Mouse (Mus musculus) cerebellum, adult 9-10 months (tissue): ENCODE data around the gene Vrtn.
A peak's percentile ranks its signal among the peaks of the same experiment; 100 is the strongest.

Experiments used
- DNase-seq: peaks from one replicate; pipeline ENCODE4 v3.0.0; 2022

Vrtn gene

DNA sequence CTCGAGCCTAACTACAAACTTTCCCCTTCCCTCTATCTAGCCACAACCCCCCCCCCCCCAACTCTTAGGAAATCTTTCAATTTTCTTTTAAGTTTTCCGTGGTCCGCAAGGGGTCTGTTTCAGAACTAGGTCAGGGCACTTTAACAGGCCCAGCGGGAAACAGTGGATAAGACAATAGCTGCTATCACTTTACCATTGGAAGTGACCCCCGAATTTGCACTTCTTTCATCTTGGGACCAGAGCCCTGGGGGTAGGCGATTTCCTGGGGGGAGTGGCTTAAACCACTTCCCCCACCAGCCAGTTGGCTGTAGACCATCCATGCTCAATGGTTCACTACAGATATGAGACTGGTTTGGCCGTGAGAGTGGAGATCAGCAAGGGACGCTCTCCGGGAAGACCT, at the start of gene Vrtn:
TSS of gene Vrtn (plus strand) at position 366 of the 400 bp plus-strand sequence.
- no peak for DNase-seq

DNA sequence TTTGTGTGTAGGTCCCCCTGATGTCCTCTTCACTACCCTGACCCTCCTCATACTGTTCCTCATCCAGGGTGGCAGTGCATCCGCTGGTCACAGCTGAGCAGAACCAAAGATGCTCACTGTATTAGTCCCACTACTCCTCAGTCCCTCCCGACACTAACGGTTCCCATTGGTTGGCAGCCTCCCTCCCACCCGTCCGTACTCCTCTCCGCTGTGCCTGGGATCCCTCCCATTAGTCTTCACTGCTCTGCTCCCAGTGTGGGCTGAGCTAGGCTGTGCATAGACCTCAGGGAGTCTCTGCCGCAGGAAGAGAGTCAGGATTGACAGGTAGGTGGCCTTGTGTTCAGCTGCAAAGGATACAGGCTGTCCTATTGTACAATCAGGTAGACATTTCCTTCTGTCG, 42.5 kb upstream of the Vrtn start:
- no peak for DNase-seq

DNA sequence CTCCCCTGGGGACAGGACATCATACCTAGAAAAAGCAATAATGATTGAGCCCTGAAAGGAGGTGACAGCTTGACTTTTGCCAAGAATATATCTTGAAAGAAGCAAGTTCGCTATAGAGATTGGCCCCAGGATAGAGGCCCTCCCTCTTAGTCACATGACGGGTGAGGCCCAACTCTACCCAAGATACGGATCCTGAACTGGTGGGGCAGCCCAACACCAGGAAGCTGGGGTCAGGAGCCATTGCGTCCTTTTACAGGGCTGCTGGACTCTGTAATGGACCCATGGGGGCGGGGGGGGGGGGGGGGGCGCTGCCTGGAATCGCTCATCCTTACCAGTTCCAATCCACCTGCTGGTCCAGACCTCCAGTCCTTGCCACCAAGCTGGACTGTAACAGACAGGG, 36.8 kb upstream of the Vrtn start:
- DNase-seq = no peak

DNA sequence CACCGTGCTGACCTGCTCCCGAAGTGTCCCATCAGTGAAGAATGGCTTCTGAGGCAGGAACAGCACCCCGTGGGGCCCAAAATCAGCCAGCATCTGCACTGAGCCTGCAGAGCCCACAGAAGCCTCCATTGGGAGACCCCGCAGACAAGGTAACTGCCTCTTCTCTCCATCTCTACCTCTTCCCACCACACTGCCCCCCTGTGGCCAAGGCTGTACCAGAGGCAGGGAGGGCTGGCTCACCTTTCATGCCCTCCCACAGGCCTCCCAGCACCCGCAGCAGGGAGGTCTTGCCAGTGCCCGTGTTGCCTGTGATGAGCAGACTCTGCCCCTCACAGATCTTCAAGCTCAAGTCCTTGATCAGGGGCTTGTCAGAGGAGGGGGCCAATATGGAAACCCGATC, 35.0 kb upstream of the Vrtn start:
- DNase-seq = no peak

DNA sequence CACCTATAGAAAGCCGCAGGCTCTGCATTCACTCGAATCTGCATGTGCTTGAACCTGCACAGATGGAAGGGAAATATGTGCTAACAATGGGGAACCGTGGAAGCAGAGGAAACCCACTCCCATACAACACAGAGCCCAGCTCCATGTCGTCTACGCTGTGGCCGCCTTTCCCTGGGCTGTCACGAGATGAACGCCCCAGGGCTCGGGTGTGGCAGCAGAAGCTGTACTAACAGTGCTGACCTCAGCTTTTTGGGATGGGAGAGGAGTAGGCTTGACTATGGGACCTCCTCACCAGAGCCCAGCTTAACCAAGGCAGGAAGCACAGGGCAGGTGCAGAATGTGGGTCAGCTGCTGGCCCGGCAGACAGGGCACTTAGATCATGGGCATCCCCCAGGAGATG, 29.1 kb upstream of the Vrtn start:
- DNase-seq = no peak

DNA sequence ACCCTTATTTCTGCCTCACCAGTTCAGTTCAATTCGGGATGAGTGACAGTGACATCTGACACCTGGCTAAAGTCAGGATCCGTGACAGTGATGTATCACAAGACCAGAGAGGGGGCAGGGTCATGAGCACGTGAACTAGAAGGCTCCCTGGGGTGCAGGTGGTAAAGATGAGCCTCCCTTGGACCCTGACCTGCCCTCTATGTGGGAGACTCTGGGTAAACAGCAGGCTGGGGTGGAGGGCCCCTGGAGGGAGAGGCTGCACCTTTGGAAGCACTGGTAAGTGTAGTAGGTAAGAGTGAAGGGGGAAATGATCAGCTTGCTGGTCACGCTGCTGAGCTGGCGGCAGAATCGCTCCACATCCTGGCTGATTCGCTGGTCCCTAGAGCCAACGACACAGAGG, 28.3 kb upstream of the Vrtn start:
- DNase-seq = no peak

DNA sequence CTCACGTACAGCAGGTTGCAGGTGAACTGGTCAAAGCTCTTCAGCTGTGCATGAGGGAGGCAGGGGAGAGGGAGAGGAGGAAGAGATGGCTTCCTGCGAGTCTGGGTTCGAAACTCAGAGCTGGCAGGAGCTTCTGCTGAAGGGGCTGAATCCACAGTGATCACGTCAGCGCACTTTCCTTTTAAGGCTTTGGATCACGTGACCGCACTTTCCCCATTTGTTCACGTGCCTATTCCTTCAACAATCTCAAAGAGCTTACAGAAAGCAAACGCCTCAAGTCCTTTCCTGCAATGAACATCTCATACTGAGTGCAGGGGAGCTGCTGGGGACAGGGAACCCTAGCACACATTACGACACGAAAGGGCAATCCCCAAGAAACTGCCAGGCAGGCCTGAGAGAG, 26.8 kb upstream of the Vrtn start:
- DNase-seq = no peak

DNA sequence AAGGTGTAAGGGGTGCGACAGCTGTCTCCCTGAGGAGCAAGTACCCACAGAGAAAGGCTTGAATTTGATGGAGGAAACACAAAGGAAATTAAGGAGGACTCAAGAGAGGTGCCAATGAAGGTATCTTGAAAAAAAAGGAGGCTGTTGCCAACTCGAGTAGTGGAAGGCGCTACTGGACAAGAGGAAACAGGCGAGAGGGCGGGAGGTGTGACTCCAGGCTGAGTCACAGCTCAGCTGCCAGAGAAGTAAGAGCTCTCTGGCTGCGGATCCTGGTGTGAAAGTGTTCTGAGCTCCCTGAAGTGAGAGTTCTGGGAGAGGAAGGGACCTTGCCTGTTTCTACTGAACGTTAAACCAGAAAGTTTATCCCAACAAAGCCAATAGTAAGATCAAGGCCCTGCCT, 26.3 kb upstream of the Vrtn start:
- no peak for DNase-seq

DNA sequence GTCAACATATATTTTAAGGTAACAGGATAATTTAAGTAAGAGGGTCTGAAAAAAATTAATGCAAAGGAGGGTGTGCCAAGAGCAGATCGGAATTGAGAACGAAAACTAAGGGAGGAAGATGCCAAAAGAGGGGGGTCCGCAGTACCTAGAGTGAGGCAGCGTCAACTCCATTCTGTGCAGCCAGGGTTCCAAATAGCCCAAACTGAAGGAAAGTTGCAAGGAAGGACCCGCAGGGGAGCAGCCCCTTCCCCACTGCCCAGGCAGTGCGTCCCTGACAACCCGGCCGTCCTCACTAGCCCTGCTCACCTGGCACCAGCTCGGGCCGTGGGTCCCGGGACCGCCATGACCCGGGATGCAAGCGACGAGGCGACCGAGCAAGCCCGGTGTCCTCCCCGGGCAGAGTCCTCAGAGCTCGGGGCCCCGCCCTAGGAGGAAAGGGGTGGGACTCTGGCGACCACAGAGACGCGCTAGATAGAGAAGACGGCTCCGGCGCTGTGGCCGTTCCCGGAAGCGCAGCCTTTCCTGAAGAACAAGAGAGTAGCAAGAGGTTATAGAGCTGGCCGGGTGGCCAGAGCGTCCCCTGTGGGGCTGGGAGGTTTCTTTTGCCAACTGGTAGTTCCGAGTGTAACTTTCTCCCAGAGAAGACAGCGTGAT, 23.7 kb upstream of the Vrtn start, which contains the start of gene Abcd4:
TSS of gene Abcd4 (minus strand) at position 437 of the 654 bp plus-strand sequence.
- peak; percentile 96 for DNase-seq

DNA sequence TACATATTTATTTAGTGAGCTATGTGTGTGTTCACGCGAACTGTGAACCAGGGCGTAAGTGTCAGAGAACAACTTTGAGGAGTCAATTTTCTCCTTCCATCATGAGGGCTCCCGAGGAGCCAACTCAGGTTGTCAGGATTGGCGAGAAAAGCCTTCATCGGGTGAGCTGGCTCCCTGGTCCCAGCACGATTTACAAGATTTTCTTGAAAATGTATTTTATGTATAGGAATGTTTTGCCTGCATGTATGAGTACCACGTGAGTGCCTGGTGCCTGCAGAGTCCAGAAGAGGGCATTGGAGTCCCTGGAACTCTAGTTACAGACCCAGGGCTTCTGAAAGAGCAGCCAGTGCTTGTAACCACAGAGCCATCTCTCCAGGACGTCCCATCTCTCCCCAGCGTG, 23.2 kb upstream of the Vrtn start:
- no peak for DNase-seq

DNA sequence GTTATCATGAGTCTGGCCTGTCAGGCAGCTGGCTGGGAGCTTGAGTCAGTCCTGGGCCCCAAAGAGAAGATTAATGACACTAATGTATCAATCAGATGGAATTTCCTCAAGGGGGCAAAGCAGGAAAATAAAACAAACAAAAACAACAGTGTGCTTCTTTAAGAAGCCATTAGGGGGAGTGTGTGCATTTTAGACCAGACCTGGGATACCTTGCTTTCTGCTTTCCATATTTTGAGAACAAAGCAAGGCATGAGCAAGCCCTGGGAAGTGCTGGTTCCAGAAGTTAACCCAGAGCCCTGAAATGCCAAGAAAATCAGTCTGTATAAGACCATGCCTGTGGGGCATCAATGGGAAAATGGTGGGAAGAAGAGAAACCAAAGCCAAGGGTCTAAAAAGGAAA, 19.8 kb upstream of the Vrtn start:
- peak; percentile 51 for DNase-seq

DNA sequence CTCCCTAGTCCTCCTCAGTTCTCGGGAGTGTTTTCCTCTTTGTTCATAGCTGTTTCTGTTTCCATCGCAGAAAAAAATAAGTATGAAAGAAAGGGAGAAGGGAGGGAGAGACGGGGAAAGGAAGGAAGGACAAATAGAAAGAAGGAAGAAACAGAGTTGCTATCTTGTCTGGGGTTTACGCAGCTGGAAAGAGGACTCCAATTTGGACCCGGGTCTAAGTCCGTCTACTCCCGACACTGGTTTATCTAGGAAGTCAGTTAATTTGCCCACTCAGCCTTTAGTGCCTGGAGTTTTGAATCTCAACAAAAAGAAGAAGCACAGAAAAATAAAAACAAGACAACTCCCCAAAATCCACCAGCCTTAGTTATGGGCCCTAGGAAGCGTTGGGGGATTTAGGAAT, 16.2 kb upstream of the Vrtn start:
- DNase-seq = no peak

DNA sequence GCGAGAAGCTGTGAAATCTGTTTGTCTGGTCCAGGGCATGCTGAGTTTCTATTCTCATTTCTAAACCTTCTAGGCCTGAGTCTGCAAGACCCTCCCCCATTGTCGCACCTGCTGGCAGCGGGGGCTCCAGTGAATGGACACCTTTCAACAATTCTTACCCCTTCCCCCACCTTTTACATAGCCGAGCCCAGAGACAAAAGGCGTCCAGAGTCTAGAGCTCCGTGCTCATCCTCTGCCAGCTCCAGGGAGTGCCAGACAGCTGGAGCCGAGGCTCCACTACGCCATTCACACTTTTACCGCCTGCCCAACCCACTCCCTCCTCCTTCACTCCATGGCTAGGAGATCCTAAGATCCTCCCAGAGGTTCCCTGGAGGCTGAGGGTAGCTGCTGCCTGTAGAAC, 15.7 kb upstream of the Vrtn start:
- DNase-seq = no peak

DNA sequence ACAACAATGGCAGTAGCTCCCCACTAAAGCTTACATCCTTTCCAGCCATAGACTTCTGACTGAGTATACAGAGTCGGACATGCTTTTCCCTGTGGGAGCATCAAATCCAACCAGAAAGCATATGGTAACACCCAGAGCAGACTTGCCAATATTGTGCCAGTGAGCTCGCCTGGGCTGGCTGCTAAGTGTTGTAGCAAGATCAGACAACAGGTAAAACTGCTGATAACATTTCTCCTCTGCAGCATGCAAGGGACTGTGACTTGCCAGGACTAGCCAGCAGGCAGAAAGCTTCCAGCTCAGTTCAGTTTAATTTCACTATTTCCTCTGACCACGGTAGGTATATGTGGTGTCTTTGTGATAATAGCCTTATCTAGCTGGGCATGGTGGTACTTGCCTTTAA, 9.0 kb upstream of the Vrtn start:
- no peak for DNase-seq

DNA sequence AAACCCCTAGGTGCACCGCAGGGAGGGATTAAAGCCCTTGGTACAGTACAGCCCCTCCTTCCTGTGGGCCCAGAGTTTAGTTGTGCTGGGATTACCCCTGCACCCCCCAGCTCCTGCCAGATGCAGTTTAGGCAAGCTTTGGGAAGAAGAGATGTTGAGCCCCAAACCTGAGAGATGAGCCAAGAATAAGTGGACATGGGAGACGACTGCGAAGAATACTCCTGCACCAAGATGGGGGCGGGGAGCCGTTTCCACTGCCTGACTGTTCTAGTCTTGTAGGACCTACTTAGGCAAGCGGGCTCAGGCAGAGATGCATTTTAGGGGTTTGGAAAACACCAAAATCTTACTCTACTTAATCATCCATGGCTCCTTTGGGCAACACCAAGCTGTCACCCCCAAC, 566 bp upstream of the Vrtn start:
- DNase-seq = no peak

DNA sequence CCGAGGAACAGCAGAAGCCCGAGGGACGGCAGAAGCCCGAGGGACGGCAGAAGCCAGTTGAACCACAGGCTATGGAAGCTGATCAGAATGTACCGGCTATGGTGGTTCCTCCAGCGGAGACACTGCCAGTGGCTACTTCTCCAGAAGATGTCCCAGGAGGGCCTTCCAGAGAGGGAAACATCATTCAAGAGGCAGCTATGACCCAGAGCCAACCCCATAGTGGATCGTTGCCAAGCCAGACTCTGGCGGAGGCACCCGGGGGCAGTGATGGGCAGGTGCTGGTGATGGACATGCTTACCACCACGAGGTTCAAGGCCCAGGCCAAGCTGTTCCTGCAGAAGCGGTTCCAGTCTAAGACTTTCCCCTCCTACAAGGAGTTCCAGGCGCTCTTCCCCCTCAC, 9.4 kb downstream of the Vrtn start:
- no peak for DNase-seq

DNA sequence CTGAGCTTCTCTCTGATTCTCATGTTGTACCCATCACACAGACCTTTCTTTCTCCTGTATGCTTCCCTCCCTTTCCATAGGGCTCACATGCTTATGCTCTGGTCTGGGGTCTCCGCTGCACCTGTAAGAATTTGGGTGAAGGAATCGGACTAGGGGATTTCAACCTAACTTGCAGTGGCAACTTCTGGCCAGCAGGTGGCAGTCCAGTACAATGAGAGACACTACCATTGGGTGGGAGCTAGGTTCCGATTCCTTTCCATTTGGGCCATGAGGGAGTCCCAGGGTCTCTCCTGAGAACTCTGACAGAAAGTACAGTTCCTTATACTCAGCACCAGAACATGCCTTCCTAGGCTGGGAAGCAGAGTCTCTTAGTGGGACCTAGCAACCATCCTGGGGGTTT, 13.1 kb downstream of the Vrtn start:
- peak; percentile 69 for DNase-seq

DNA sequence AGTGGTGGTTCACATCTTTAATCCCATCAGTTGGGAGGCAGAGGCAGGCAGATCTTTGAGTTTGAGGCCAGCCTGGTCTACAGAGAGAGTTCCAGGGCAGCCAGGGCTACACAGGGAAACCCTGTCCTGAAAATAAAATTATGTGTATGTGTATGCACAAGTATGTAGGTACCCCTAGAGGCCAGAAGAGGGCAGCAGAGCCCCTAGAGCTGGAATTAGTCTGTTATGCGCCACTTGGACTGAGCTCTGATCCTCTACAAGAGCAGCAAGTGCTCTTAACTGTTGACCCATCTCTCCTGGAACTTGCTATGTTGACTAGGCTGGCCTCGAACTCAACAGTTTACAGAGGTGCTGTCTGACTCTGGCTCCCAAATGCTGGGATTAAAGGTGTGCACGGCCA, 29.7 kb downstream of the Vrtn start:
- no peak for DNase-seq

DNA sequence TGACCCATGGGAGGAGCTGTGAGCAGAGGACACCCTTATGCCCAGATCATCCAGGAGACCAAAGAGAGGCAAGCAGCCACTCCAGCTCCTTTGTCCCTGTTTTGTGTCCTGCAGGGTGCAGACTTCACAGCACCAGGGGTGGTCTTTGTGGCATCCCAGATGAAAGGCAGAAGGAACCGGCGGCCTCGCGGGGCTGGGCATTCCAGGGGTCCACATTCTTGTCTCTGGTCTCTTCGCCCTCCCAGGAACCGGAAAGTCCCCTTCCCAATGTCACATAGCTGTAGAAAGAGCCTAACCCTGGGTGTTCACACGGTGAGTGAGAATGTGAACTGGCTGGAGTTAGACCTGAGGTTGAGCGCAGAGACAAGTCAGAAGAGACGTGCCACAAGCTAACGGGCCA, 30.8 kb downstream of the Vrtn start:
- no peak for DNase-seq

DNA sequence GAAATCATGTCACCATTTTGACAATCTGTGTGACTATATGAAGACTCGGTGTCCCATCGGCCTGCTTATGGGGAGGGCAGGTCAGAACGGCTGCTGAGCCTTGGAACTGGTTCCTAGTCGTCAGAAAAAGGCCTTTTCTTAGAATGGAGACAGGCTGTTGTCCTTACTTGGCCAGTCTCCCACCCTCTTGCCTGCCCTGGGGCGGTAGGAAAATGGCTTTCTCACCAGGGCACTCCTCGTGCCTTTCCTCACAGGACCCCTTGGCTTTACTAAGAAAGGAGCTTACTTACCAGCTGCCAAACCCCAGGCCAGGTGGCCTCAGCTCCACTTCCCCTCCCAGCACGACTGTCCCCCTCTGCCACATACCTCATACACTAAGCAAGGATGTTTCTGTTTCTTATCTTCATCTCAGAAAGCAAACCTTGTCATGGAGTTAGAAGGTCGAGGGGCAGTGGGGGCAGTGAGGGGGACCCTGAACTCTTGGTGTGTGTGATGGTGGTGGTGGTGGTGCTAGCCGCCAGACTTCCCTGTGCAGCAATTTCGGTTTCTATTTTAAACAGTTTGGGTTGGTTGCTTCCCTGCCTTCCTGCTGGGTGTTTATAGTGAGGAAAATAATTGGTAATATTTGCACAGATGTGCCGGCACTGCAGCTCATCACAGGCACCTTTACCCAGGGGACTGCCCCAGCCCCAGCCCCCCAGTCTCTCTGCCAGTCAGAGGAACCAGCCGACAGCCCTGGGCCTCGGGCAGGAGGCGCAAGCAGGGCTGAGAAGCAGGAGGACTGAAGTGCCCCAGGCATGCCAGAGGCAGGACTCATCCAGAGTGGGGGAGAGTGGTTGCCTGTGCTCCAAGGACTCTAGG, 34.1 kb downstream of the Vrtn start:
- DNase-seq = no peak

DNA sequence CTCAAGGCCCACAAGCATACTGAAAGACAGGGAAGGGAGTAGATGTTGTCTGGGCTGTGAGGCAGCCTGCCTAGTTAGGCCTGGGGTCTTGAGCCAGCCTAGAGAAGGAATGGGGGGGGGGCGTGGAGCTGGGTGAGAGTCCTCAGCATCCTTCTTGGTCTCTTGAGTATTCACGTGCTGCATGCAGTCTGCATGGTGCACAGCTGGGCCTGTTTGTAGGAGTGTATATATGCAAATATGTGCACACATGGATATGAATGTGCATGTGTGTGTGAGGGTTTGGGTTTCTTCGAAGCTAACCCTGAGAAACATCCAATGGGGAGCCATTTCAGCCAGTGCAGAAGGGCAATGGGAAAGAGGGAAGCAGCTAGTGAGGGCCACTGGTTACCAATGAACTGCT, 35.2 kb downstream of the Vrtn start:
- no peak for DNase-seq

DNA sequence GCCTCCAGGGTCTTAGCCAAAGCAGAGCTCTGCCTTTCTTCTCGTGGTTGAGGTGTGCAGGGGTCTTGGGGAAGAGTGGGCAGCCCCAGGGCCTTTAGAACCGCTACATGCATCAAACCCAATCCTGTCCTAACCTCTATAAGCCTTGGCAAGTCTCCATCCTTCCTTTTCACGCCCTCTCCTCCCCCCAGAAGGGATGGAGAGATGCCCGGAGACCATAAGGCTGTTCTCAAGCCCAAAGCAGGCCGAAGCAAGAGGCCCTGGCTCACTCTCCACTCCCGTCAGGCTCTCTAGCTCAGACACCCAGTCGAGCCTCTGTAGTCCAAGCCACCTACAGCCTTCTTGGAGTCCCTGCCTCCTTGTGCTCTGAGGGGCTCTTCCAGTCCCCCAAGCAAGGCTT, 43.8 kb downstream of the Vrtn start:
- peak; percentile 57 for DNase-seq

DNA sequence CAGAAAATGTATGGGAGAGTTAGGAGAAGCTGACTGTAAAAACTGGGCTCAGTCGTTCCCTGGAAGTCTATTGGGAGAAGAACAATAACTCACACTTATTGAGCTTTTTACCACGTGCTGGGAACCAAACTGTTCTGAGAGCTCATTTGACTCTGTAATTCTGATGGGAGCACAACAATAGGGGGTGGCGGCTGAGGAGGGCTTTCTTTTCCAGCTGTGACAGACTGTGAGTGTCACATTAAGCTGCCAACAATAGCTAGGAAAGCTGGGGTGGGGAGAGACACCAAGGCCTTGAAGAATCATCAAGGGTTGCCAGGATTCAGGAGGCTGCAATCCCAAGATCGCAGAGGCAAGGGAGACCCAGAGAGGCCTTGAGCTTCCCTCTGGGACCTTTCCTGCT, 45.4 kb downstream of the Vrtn start:
- DNase-seq = no peak

DNA sequence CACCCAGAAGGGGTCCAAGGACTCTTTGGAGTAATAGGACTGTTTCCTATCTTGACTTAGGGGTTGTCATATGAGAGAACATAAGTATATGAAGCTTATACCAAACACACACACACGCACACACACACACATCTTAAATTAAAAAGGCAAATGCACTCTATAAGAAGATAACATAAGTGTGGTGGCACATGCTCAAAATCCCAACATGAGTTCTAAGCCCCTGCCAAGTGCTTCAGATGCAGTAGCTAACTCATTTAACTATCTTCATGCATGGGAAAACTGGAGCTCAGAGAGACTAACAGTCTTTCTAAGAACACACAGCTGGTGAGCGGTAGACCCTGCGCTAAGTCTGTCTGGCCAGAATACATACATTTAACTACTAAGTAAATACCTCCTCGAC, 46.7 kb downstream of the Vrtn start:
- no peak for DNase-seq

DNA sequence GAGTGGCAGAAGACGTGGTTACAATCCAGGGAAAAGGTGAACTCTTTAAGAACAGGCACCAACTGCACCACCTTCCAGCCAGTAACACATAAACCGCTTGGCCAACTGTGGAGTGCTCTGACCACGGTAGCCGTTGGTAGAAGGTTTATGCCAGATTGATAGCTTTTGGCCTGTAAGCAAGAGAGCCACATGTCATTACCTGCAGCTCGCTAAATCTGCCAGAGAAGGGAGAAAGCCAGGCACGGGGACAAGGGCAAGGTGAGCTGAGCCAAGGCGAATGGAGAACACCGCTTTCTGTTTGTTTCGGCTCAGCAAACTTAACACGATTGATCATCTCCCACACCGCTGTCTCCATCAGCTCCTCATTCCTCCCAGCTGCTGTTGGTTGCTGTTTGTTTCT, 48.2 kb downstream of the Vrtn start:
- peak; percentile 62 for DNase-seq
